Mouse (Mus musculus): ENCODE data around the gene Stard5. TPM values are rescaled to one million over a fixed set of nuclear protein-coding genes. Genes with fewer than 3 reads are reported as not detected.

Gene Stard5
- polyA plus RNA-seq, 2 experiments: 18.5 to 23.7 TPM

DNA sequence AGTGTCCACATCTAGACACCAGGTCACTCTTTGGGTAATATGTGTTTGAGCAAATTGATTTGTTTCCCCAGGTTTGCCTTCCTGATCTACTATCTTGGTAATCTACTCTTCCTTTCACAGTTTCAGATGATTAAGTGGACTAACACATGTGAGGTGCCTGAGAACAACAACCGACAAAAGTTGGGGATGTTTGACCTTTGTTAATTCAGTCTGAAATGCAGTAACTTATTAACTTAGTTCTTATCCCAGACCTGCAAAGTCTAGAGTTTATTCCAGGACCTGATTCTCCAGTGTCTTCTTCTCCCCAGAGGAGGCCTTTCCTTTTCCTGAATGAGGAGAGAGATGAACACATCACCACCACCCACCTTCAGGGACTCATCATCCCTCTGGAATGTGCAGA is 19.9 kb upstream of the Stard5 start:
- Histone ChIP-seq H3K4me3 (replicated peaks; ENCODE audit: low read length) (no peak overlapping the region), H3K27ac (replicated peaks; ENCODE audit: low read depth, low read length) (no peak overlapping the region), H3K9ac (ENCODE audit: low read depth, low read length, severe bottlenecking) (no peak overlapping the region), H3K36me3 (ENCODE audit: control insufficient read depth, insufficient read depth, low read length) (no peaks in the 10 kb centered on the region), H3K4me1 (ENCODE audit: control insufficient read depth, insufficient read depth, low read length) (no peaks in the 10 kb centered on the region), H3K27me3 (ENCODE audit: control insufficient read depth, insufficient read depth, low read length) (no peaks in the 10 kb centered on the region), H3K4me2 (replicated peaks; ENCODE audit: low read depth, low read length, severe bottlenecking) (no peak overlapping the region), H3K9me3 (ENCODE audit: control insufficient read depth, low read length) (no peaks in the 10 kb centered on the region)
- DNase-seq (ENCODE audit: low spot score): no peak
- WGBS: 86% methylated on average over 1 of the region's 1 CpGs
- ATAC-seq (ENCODE audit: low FRiP score, low read depth): no peak
- TF ChIP-seq POLR2A (IDR thresholded peaks at IDR 0.05; ENCODE audit: borderline replicate concordance, extremely low read depth, insufficient read depth, insufficient read length): no peak

DNA sequence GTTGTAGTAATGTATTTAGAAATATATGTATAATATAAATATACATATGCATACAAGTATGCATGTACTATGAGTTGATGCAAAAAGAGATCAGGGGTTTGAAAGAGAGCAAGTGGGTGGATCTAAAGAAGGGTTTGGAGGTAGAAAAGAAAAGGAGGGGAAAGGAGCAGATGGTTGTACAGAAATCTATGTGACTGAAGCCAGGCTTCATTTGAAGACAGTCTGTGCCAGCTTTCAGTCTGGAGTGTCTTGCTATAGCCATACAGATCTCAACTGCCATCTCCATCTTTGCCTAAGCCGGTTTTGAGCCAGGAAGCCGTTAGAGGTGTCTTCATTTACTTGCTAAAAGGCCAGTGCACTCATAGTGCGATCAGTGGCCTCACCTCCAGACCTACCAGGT is 16.5 kb upstream of the Stard5 start:
- Histone ChIP-seq H3K27ac (replicated peaks; ENCODE audit: low read depth, low read length) (no peak overlapping the region), H3K4me3 (replicated peaks; ENCODE audit: low read length) (no peak overlapping the region), H3K27me3 (ENCODE audit: control insufficient read depth, insufficient read depth, low read length) (no peaks in the 10 kb centered on the region), H3K4me1 (ENCODE audit: control insufficient read depth, insufficient read depth, low read length) (peaks cover 4% of the 10 kb centered on the region), H3K36me3 (ENCODE audit: control insufficient read depth, insufficient read depth, low read length) (no peaks in the 10 kb centered on the region), H3K9me3 (ENCODE audit: control insufficient read depth, low read length) (no peaks in the 10 kb centered on the region), H3K9ac (ENCODE audit: low read depth, low read length, severe bottlenecking) (no peak overlapping the region), H3K4me2 (replicated peaks; ENCODE audit: low read depth, low read length, severe bottlenecking) (no peak overlapping the region)
- no peak for ATAC-seq (ENCODE audit: low FRiP score, low read depth)
- 84% methylated on average over 3 of the region's 3 CpGs for WGBS
- DNase-seq (ENCODE audit: low spot score): no peak
- TF ChIP-seq POLR2A (IDR thresholded peaks at IDR 0.05; ENCODE audit: borderline replicate concordance, extremely low read depth, insufficient read depth, insufficient read length): no peak

DNA sequence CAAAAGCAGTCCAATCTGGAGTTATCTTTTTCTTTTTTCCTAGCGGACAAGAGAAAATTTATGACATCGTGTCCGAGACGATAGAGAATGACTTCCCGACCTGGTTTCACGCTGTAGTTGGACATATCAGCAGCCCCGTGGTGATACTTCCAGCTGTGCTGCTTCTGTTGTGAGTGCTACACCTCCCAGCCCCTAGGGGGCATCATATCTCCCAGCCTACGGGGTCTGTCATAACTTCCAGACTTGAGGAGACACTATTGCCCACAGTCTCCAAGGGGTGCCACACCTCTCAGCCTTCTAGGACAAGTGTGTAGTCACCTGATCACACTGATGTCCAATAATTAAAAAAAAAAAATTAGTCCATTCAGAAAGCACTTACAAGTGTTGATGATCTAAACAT is 15.9 kb upstream of the Stard5 start:
- Histone ChIP-seq H3K27me3 (ENCODE audit: control insufficient read depth, insufficient read depth, low read length) (no peaks in the 10 kb centered on the region), H3K36me3 (ENCODE audit: control insufficient read depth, insufficient read depth, low read length) (no peaks in the 10 kb centered on the region), H3K4me3 (replicated peaks; ENCODE audit: low read length) (no peak overlapping the region), H3K9me3 (ENCODE audit: control insufficient read depth, low read length) (no peaks in the 10 kb centered on the region), H3K27ac (replicated peaks; ENCODE audit: low read depth, low read length) (no peak overlapping the region), H3K4me2 (replicated peaks; ENCODE audit: low read depth, low read length, severe bottlenecking) (no peak overlapping the region), H3K9ac (ENCODE audit: low read depth, low read length, severe bottlenecking) (no peak overlapping the region), H3K4me1 (ENCODE audit: control insufficient read depth, insufficient read depth, low read length) (peaks cover 4% of the 10 kb centered on the region)
- no peak for TF ChIP-seq POLR2A (IDR thresholded peaks at IDR 0.05; ENCODE audit: borderline replicate concordance, extremely low read depth, insufficient read depth, insufficient read length)
- 88% methylated on average over 8 of the region's 8 CpGs for WGBS
- no peak for DNase-seq (ENCODE audit: low spot score)
- ATAC-seq (ENCODE audit: low FRiP score, low read depth): no peak

DNA sequence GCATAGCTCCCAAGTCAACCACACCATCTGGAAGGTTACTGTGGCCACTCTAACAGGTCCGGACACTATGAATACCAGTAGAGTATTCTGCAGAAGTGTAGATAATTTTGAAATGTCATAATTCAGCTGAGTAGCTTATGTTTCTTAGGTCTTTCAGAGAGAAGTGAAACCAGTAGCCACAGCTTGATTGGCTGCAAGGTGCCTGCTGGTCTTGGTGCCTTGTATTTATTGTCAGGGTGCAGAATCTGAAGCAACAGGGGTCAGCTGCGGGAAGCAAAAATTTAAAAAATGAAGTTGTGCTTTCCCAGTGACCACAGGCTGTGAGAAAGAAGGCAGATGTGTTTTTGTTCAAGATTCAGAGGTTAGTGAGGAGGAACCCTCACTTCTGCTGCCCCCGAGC is 15.5 kb upstream of the Stard5 start:
- Histone ChIP-seq H3K36me3 (ENCODE audit: control insufficient read depth, insufficient read depth, low read length) (no peaks in the 10 kb centered on the region), H3K4me3 (replicated peaks; ENCODE audit: low read length) (no peak overlapping the region), H3K9me3 (ENCODE audit: control insufficient read depth, low read length) (no peaks in the 10 kb centered on the region), H3K9ac (ENCODE audit: low read depth, low read length, severe bottlenecking) (no peak overlapping the region), H3K4me2 (replicated peaks; ENCODE audit: low read depth, low read length, severe bottlenecking) (no peak overlapping the region), H3K27me3 (ENCODE audit: control insufficient read depth, insufficient read depth, low read length) (no peaks in the 10 kb centered on the region), H3K4me1 (ENCODE audit: control insufficient read depth, insufficient read depth, low read length) (peaks cover 4% of the 10 kb centered on the region), H3K27ac (replicated peaks; ENCODE audit: low read depth, low read length) (no peak overlapping the region)
- TF ChIP-seq POLR2A (IDR thresholded peaks at IDR 0.05; ENCODE audit: borderline replicate concordance, extremely low read depth, insufficient read depth, insufficient read length): no peak
- ATAC-seq (ENCODE audit: low FRiP score, low read depth) (no peak), DNase-seq (ENCODE audit: low spot score) (no peak)
- WGBS: 87% methylated on average over 3 of the region's 3 CpGs

DNA sequence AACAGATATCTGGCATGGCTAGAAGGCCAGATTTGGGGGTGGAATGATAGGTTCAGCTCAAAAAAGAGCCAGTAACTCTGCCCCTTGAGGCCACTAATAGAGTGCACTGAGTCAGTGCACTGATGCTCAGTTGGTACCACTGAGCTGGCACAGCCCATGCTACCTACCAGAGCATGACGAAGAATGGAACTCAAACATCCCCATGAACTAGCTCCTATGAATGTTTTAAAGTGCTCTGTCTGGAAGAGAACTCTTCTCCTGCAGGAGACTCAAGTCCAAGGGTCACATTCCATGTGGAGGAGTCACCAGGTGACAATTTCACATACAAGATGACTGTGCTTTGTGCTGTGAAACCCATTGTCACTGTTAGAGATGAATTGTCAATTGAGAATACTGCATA is 13.1 kb upstream of the Stard5 start:
- DNase-seq (ENCODE audit: low spot score) (no peak), ATAC-seq (ENCODE audit: low FRiP score, low read depth) (no peak)
- Histone ChIP-seq H3K4me1 (ENCODE audit: control insufficient read depth, insufficient read depth, low read length) (peaks cover 4% of the 10 kb centered on the region), H3K27me3 (ENCODE audit: control insufficient read depth, insufficient read depth, low read length) (no peaks in the 10 kb centered on the region), H3K9ac (ENCODE audit: low read depth, low read length, severe bottlenecking) (no peak overlapping the region), H3K4me3 (replicated peaks; ENCODE audit: low read length) (no peak overlapping the region), H3K9me3 (ENCODE audit: control insufficient read depth, low read length) (no peaks in the 10 kb centered on the region), H3K36me3 (ENCODE audit: control insufficient read depth, insufficient read depth, low read length) (no peaks in the 10 kb centered on the region), H3K4me2 (replicated peaks; ENCODE audit: low read depth, low read length, severe bottlenecking) (no peak overlapping the region), H3K27ac (replicated peaks; ENCODE audit: low read depth, low read length) (no peak overlapping the region)
- 93% methylated on average over 1 of the region's 1 CpGs for WGBS
- no peak for TF ChIP-seq POLR2A (IDR thresholded peaks at IDR 0.05; ENCODE audit: borderline replicate concordance, extremely low read depth, insufficient read depth, insufficient read length)

DNA sequence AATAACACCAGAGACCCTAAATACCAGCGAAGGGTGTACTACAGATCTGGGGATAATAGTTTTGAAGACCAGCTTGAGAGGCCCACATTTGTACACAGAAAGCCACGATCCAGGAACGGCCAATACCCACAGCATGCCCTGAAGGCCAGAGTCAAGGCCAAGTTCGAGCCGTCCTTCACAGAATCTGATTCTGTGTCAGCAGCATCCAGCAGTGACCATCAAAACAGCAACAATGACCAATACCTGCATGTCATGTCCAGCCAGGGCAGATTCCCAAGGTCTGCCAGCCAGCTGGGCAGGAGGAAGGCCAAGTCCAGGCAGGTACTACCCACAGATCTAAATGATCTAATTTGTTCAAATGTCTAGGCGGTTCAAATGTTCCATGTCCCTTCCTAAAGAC is 9.2 kb upstream of the Stard5 start:
- no peak overlapping the region for H3K9ac ChIP-seq (ENCODE audit: low read depth, low read length, severe bottlenecking)
- H3K4me3 ChIP-seq (replicated peaks; ENCODE audit: low read length): no peak overlapping the region
- no peak for ATAC-seq (ENCODE audit: low FRiP score, low read depth)
- no peaks in the 10 kb centered on the region for H3K36me3 ChIP-seq (ENCODE audit: control insufficient read depth, insufficient read depth, low read length)
- 97% methylated on average over 6 of the region's 6 CpGs for WGBS
- H3K4me1 ChIP-seq (ENCODE audit: control insufficient read depth, insufficient read depth, low read length): no peaks in the 10 kb centered on the region
- no peak overlapping the region for H3K27ac ChIP-seq (replicated peaks; ENCODE audit: low read depth, low read length)
- H3K27me3 ChIP-seq (ENCODE audit: control insufficient read depth, insufficient read depth, low read length): no peaks in the 10 kb centered on the region
- H3K4me2 ChIP-seq (replicated peaks; ENCODE audit: low read depth, low read length, severe bottlenecking): no peak overlapping the region
- no peak for TF ChIP-seq POLR2A (IDR thresholded peaks at IDR 0.05; ENCODE audit: borderline replicate concordance, extremely low read depth, insufficient read depth, insufficient read length)
- H3K9me3 ChIP-seq (ENCODE audit: control insufficient read depth, low read length): no peaks in the 10 kb centered on the region
- DNase-seq (ENCODE audit: low spot score): no peak

Measured in limb, embryonic 14.5 days (tissue).